Comparison of ENCODE assay signal across 7 mouse cellular contexts in genomic region chr11:51605602-51606446, GRCm38 (mm10). TPM values are rescaled to one million over a fixed set of nuclear protein-coding genes. Genes with fewer than 3 reads are reported as not detected.
A peak's percentile ranks its signal among the peaks of the same experiment; 100 is the strongest.
DNase-seq lines count a peak whose midpoint lies in the region; ATAC-seq lines count a peak whose summit lies in the region.

No protein-coding gene starts in this region.

- H3K9ac ChIP-seq in intestine, embryonic 16.5 days (ENCODE audit: low read depth, low read length) = peak overlapping the region; percentile 99
- H3K9ac ChIP-seq in limb, embryonic 11.5 days (ENCODE audit: low read length) = peak overlapping the region; percentile 100
- peak overlapping the region; percentile 100 for H3K9ac ChIP-seq in midbrain, embryonic 13.5 days (replicated peaks)

- H3K4me2 ChIP-seq in intestine, embryonic 16.5 days (ENCODE audit: low read depth, low read length) = peak overlapping the region; percentile 92
- H3K4me2 ChIP-seq in limb, embryonic 11.5 days (ENCODE audit: low read depth, severe bottlenecking) = peak overlapping the region; percentile 89
- peak overlapping the region; percentile 97 for H3K4me2 ChIP-seq in midbrain, embryonic 13.5 days (replicated peaks)

- ATAC-seq in intestine, embryonic 16.5 days = peak; percentile 82
- peak; percentile 53 for ATAC-seq in limb, embryonic 11.5 days (ENCODE audit: insufficient number of reproducible peaks, low FRiP score, low TSS enrichment, low read depth)
- peak; percentile 60 for ATAC-seq in midbrain, embryonic 13.5 days

- H3K36me3 ChIP-seq in intestine, embryonic 16.5 days (ENCODE audit: control insufficient read depth, insufficient read depth, low read length) = peaks cover 30% of the 10 kb centered on the region
- H3K36me3 ChIP-seq in limb, embryonic 11.5 days (ENCODE audit: control insufficient read depth, insufficient read depth, low read length) = peaks cover 37% of the 10 kb centered on the region
- peaks cover 44% of the 10 kb centered on the region for H3K36me3 ChIP-seq in midbrain, embryonic 13.5 days

- no peaks in the 10 kb centered on the region for H3K9me3 ChIP-seq in intestine, embryonic 16.5 days (ENCODE audit: control insufficient read depth, low read length)
- no peaks in the 10 kb centered on the region for H3K9me3 ChIP-seq in limb, embryonic 11.5 days (ENCODE audit: control insufficient read depth, low read length)
- no peaks in the 10 kb centered on the region for H3K9me3 ChIP-seq in midbrain, embryonic 13.5 days

- peak overlapping the region; percentile 94 for H3K4me3 ChIP-seq in intestine, embryonic 16.5 days (ENCODE audit: low read length)
- peak overlapping the region; percentile 99 for H3K4me3 ChIP-seq in limb, embryonic 11.5 days (ENCODE audit: low read depth, low read length)
- H3K4me3 ChIP-seq in midbrain, embryonic 13.5 days (replicated peaks) = peak overlapping the region; percentile 97

- H3K4me1 ChIP-seq in intestine, embryonic 16.5 days (ENCODE audit: control insufficient read depth, insufficient read depth, low read length) = peaks cover 36% of the 10 kb centered on the region
- peaks cover 21% of the 10 kb centered on the region for H3K4me1 ChIP-seq in limb, embryonic 11.5 days (ENCODE audit: control insufficient read depth, insufficient read depth, low read length)
- peaks cover 52% of the 10 kb centered on the region for H3K4me1 ChIP-seq in midbrain, embryonic 13.5 days (replicated peaks)

- no peaks in the 10 kb centered on the region for H3K27me3 ChIP-seq in intestine, embryonic 16.5 days (replicated peaks; ENCODE audit: control insufficient read depth, insufficient read depth, low read length)
- H3K27me3 ChIP-seq in limb, embryonic 11.5 days (ENCODE audit: control insufficient read depth, insufficient read depth, low read length) = no peaks in the 10 kb centered on the region
- H3K27me3 ChIP-seq in midbrain, embryonic 13.5 days = no peaks in the 10 kb centered on the region

- under 1% methylated on average over 71 of the region's 81 CpGs for WGBS in intestine, embryonic 16.5 days
- WGBS in limb, embryonic 11.5 days = under 1% methylated on average over 75 of the region's 81 CpGs
- WGBS in midbrain, embryonic 13.5 days = under 1% methylated on average over 63 of the region's 81 CpGs

- intact Hi-C loops in gastrocnemius, postnatal 36 days (cut with DNase I) = no loop called here

- peak; percentile 96 for DNase-seq in adrenal gland, adult 2 months
- DNase-seq in embryo, embryonic 11 days = peak; percentile 88
- peak; percentile 78 to 82 for DNase-seq in gastrocnemius, postnatal 36 days
- peak; percentile 87 for DNase-seq in limb, embryonic 11.5 days (ENCODE audit: low spot score)
- peak; percentile 81 for DNase-seq in spleen, adult 12 weeks (ENCODE audit: low spot score)

- H3K27ac ChIP-seq in intestine, embryonic 16.5 days (ENCODE audit: low read length) = peak overlapping the region; percentile 94
- peak overlapping the region; percentile 92 for H3K27ac ChIP-seq in limb, embryonic 11.5 days (replicated peaks; ENCODE audit: low read depth, low read length)
- peak overlapping the region; percentile 97 for H3K27ac ChIP-seq in midbrain, embryonic 13.5 days

RNA-seq across cellular contexts. Expression of gene Hnrnpab, which starts 0.8 kb away (rescaled TPM):
- total RNA-seq in adrenal gland, adult 2 months (2021) = 100 to 1,000 TPM; 266 to 294 TPM
- polyA plus RNA-seq in adrenal gland, adult 2 months (2012; rRNA removed) = 234 and 286 TPM in 2 replicates
- total RNA-seq in gastrocnemius, postnatal 36 days (2021) = 100 to 1,000 TPM in 1 of 2 experiments, 10 to 100 TPM in 1; 93.4 to 103 TPM
- 261 and 264 TPM in 2 replicates for polyA plus RNA-seq in intestine, embryonic 16.5 days (2015; fragmentation: Nextera tagmentation; extraction: Ambion mirVana)
- polyA plus RNA-seq in limb, embryonic 11.5 days (2014; fragmentation: Nextera tagmentation; extraction: Ambion mirVana) = 796 and 869 TPM in 2 replicates
- 465 and 547 TPM in 2 replicates for polyA plus RNA-seq in midbrain, embryonic 13.5 days (2015; fragmentation: Nextera tagmentation; extraction: Ambion mirVana)

RNA-seq across cellular contexts. Expression of gene Nhp2, which starts 13.7 kb away (rescaled TPM):
- total RNA-seq in adrenal gland, adult 2 months (2021) = 10 to 100 TPM; 76.3 to 79.4 TPM
- 41.8 and 48.3 TPM in 2 replicates for polyA plus RNA-seq in adrenal gland, adult 2 months (2012; rRNA removed)
- total RNA-seq in gastrocnemius, postnatal 36 days (2021) = 10 to 100 TPM; 21.0 to 24.7 TPM
- 150 and 175 TPM in 2 replicates for polyA plus RNA-seq in intestine, embryonic 16.5 days (2015; fragmentation: Nextera tagmentation; extraction: Ambion mirVana)
- 180 and 181 TPM in 2 replicates for polyA plus RNA-seq in limb, embryonic 11.5 days (2014; fragmentation: Nextera tagmentation; extraction: Ambion mirVana)
- 104 and 110 TPM in 2 replicates for polyA plus RNA-seq in midbrain, embryonic 13.5 days (2015; fragmentation: Nextera tagmentation; extraction: Ambion mirVana)

RNA-seq across cellular contexts. Expression of gene Phykpl, which starts 21.3 kb away (rescaled TPM):
- 10 to 100 TPM; 21.7 to 23.3 TPM for total RNA-seq in adrenal gland, adult 2 months (2021)
- 29.2 and 35.1 TPM in 2 replicates for polyA plus RNA-seq in adrenal gland, adult 2 months (2012; rRNA removed)
- total RNA-seq in gastrocnemius, postnatal 36 days (2021) = 10 to 100 TPM; 13.1 to 15.7 TPM
- 20.5 and 20.9 TPM in 2 replicates for polyA plus RNA-seq in intestine, embryonic 16.5 days (2015; fragmentation: Nextera tagmentation; extraction: Ambion mirVana)
- polyA plus RNA-seq in limb, embryonic 11.5 days (2014; fragmentation: Nextera tagmentation; extraction: Ambion mirVana) = 11.0 and 12.5 TPM in 2 replicates
- polyA plus RNA-seq in midbrain, embryonic 13.5 days (2015; fragmentation: Nextera tagmentation; extraction: Ambion mirVana) = 13.3 and 14.6 TPM in 2 replicates

RNA-seq across cellular contexts. Expression of gene Rmnd5b, which starts 29.9 kb away (rescaled TPM):
- 10 to 100 TPM; 44.0 to 61.9 TPM for total RNA-seq in adrenal gland, adult 2 months (2021)
- 201 and 250 TPM in 2 replicates for polyA plus RNA-seq in adrenal gland, adult 2 months (2012; rRNA removed)
- total RNA-seq in gastrocnemius, postnatal 36 days (2021) = 10 to 100 TPM in 1 of 2 experiments, 1 to 10 TPM in 1; 8.5 to 12.1 TPM
- polyA plus RNA-seq in intestine, embryonic 16.5 days (2015; fragmentation: Nextera tagmentation; extraction: Ambion mirVana) = 42.0 and 44.4 TPM in 2 replicates
- polyA plus RNA-seq in limb, embryonic 11.5 days (2014; fragmentation: Nextera tagmentation; extraction: Ambion mirVana) = 38.1 and 40.8 TPM in 2 replicates
- 66.2 and 71.8 TPM in 2 replicates for polyA plus RNA-seq in midbrain, embryonic 13.5 days (2015; fragmentation: Nextera tagmentation; extraction: Ambion mirVana)

RNA-seq across cellular contexts. Expression of gene N4bp3, which starts 44.8 kb away (rescaled TPM):
- 1 to 10 TPM; 5.3 to 9.3 TPM for total RNA-seq in adrenal gland, adult 2 months (2021)
- polyA plus RNA-seq in adrenal gland, adult 2 months (2012; rRNA removed) = 10.5 and 15.1 TPM in 2 replicates
- total RNA-seq in gastrocnemius, postnatal 36 days (2021) = 1 to 10 TPM; 3.3 to 6.0 TPM
- polyA plus RNA-seq in intestine, embryonic 16.5 days (2015; fragmentation: Nextera tagmentation; extraction: Ambion mirVana) = 16.1 and 17.0 TPM in 2 replicates
- polyA plus RNA-seq in limb, embryonic 11.5 days (2014; fragmentation: Nextera tagmentation; extraction: Ambion mirVana) = 14.3 and 18.2 TPM in 2 replicates
- 8.0 and 8.3 TPM in 2 replicates for polyA plus RNA-seq in midbrain, embryonic 13.5 days (2015; fragmentation: Nextera tagmentation; extraction: Ambion mirVana)

Comparison
In these comparisons a context has a peak if more than half of its experiments do, and no peak if none do; other contexts are left out.
1. Peak in every context shown above with its lines: DNase-seq, ATAC-seq, H3K4me3 ChIP-seq and H3K27ac ChIP-seq.